Mouse (Mus musculus) layer of hippocampus, adult 18-20 months (tissue): ENCODE data around the gene Plpp3. TPM values are rescaled to one million over a fixed set of nuclear protein-coding genes. Genes with fewer than 3 reads are reported as not detected.

ENCODE experiments used
- total RNA-seq, 2 experiments: library from RNA; stranded (reverse); gene quantifications; 2 replicates each; pipeline ENCODE4 v1.2.3; 2021

Plpp3 gene
- total RNA-seq, 2 experiments from 2014 or later, result 206 to 214 TPM

Other genes with a start within 250 kb of the Plpp3 start
- 1 to 10 TPM; 2.6 TPM for gene Fyb2, start 243.9 kb upstream of the Plpp3 start, total RNA-seq
- gene Prkaa2, start 47.5 kb upstream of the Plpp3 start, total RNA-seq, result 10 to 100 TPM; 16.8 to 17.9 TPM